Mouse (Mus musculus) left cerebral cortex, adult 18-20 months (tissue): ENCODE data around the gene 9330182L06Rik. TPM values are rescaled to one million over a fixed set of nuclear protein-coding genes. Genes with fewer than 3 reads are reported as not detected.

Source experiments
- DNase-seq, 2 experiments: peaks; one replicate each; pipeline ENCODE4 v3.0.0; 2021 to 2022; ENCODE audit warnings: low spot score in 2 of 2, mixed read lengths in 1 of 2
- total RNA-seq, 2 experiments: library from RNA; stranded (reverse); gene quantifications; 2 replicates each; pipeline ENCODE4 v1.2.3; 2021

The 9330182L06Rik gene
- total RNA-seq, 2 experiments from 2014 or later, result 35.5 to 36.9 TPM

GRCm38 (mm10) chr5:9361982-9362661, 96.2 kb downstream of the 9330182L06Rik start:
- DNase-seq, result no peak

- no peak for DNase-seq
Measured at GRCm38 (mm10) chr5:9364937-9365336, 99.0 kb downstream of the 9330182L06Rik start.

GRCm38 (mm10) chr5:9367920-9368692, 102.2 kb downstream of the 9330182L06Rik start:
- no peak for DNase-seq

- DNase-seq, result no peak
Measured at GRCm38 (mm10) chr5:9371127-9371526, 105.2 kb downstream of the 9330182L06Rik start.

GRCm38 (mm10) chr5:9373341-9373740, 107.4 kb downstream of the 9330182L06Rik start:
- DNase-seq, result peak in 1 of 2 experiments; percentile 16

GRCm38 (mm10) chr5:9389968-9390367, 124.0 kb downstream of the 9330182L06Rik start:
- DNase-seq, result no peak

- DNase-seq, result no peak
Measured at GRCm38 (mm10) chr5:9391858-9392393, 126.0 kb downstream of the 9330182L06Rik start.

GRCm38 (mm10) chr5:9417098-9417497, 151.2 kb downstream of the 9330182L06Rik start:
- DNase-seq, result no peak

GRCm38 (mm10) chr5:9417802-9418201, 151.9 kb downstream of the 9330182L06Rik start:
- no peak for DNase-seq

GRCm38 (mm10) chr5:9419964-9420363, 154.0 kb downstream of the 9330182L06Rik start:
- peak; percentile 30 to 39 for DNase-seq

- no peak for DNase-seq
Measured at GRCm38 (mm10) chr5:9424464-9424863, 158.5 kb downstream of the 9330182L06Rik start.

GRCm38 (mm10) chr5:9427165-9427564, 161.2 kb downstream of the 9330182L06Rik start:
- DNase-seq, result no peak

GRCm38 (mm10) chr5:9427581-9428241, 161.8 kb downstream of the 9330182L06Rik start:
- peak; percentile 47 to 52 for DNase-seq

GRCm38 (mm10) chr5:9428728-9429127, 162.8 kb downstream of the 9330182L06Rik start:
- DNase-seq, result no peak

- DNase-seq, result no peak
Measured at GRCm38 (mm10) chr5:9446146-9446545, 180.2 kb downstream of the 9330182L06Rik start.

GRCm38 (mm10) chr5:9448931-9449330, 183.0 kb downstream of the 9330182L06Rik start:
- no peak for DNase-seq

- DNase-seq, result peak; percentile 57 to 63
Measured at GRCm38 (mm10) chr5:9449570-9449969, 183.7 kb downstream of the 9330182L06Rik start.

- no peak for DNase-seq
Measured at GRCm38 (mm10) chr5:9453298-9453697, 187.4 kb downstream of the 9330182L06Rik start.

- no peak for DNase-seq
Measured at GRCm38 (mm10) chr5:9477587-9477986, 211.7 kb downstream of the 9330182L06Rik start.

- peak; percentile 58 to 74 for DNase-seq
Measured at GRCm38 (mm10) chr5:9495456-9495855, 229.5 kb downstream of the 9330182L06Rik start.

- DNase-seq, result no peak
Measured at GRCm38 (mm10) chr5:9497235-9497634, 231.3 kb downstream of the 9330182L06Rik start.

- DNase-seq, result no peak
Measured at GRCm38 (mm10) chr5:9511027-9511426, 245.1 kb downstream of the 9330182L06Rik start.
